Mouse (Mus musculus): ENCODE measurements around the gene Lrig1. TPM values are rescaled to one million over a fixed set of nuclear protein-coding genes. Genes with fewer than 3 reads are reported as not detected.
A peak's percentile ranks its signal among the peaks of the same experiment; 100 is the strongest.

Gene Lrig1
- polyA plus RNA-seq, 1 experiment from 2014 or later: 7.7 TPM

DNA sequence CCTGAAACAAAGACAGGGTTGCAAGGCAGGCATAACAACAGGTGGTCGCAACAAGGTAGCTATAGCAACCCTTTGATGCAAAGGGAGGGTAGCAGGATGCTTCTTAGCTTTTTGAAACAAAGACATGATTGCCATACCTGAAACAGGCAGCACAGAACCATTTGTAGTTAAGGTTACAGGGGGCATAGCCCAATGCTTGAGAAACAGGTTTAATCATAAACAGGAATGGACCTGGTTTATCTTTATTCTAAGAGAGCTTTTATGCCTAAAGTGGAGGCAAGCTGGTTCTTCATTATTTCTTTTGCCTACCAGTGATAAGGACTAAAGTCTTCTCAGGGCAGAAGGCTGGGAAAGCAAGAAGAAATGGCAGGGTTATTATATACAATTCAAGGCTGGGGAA is 50.3 kb downstream of the Lrig1 start:
- 89% methylated on average over 1 of the region's 1 CpGs for WGBS
- Histone ChIP-seq H3K9me3 (replicated peaks; ENCODE audit: control insufficient read depth, low read length) (no peaks in the 10 kb centered on the region), H3K36me3 (ENCODE audit: control insufficient read depth, insufficient read depth) (no peaks in the 10 kb centered on the region), H3K4me3 (ENCODE audit: low read length) (no peak overlapping the region), H3K4me1 (ENCODE audit: control insufficient read depth, insufficient read depth, low read length) (peaks cover 45% of the 10 kb centered on the region), H3K27ac (ENCODE audit: low read length) (no peak overlapping the region), H3K4me2 (ENCODE audit: low read depth, low read length) (no peak overlapping the region), H3K9ac (ENCODE audit: low read length) (no peak overlapping the region), H3K27me3 (ENCODE audit: control insufficient read depth, insufficient read depth, low read length) (no peaks in the 10 kb centered on the region)
- no peak for ATAC-seq (replicated peaks; ENCODE audit: extremely low read depth, insufficient read depth, low FRiP score)

DNA sequence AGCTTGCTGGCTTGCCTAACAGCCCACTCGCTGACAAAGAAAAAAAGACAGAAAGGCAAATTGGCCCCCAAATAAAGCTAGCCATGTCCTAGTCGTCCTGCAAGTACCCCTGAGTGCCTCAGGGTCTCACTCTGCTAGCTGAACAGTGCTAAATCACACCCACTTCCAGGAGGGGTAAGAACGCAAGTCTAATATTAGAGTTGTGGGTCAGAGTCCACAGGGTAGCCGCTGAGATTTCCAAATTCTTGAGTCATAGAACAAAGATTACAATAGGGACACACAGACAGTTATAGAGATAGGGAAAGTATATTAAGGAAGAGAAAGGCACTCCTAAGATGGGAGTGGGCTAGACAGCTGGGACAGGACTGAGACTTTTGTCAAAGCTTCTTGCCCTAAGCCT is 51.5 kb downstream of the Lrig1 start:
- ATAC-seq (replicated peaks; ENCODE audit: extremely low read depth, insufficient read depth, low FRiP score): 0 out of 2 replicates have a peak, but pooled peaks have one; percentile 4
- H3K9ac ChIP-seq (ENCODE audit: low read length): peak overlapping the region; percentile 23; the same call in 1 of the 2 replicates
- H3K36me3 ChIP-seq (ENCODE audit: control insufficient read depth, insufficient read depth): no peaks in the 10 kb centered on the region

GRCm38 (mm10) chr6:94647574-94648430 is 52.2 kb downstream of the Lrig1 start:
- Histone ChIP-seq H3K9ac (ENCODE audit: low read length) (peak overlapping the region; percentile 33), H3K4me2 (ENCODE audit: low read depth, low read length) (peak overlapping the region; percentile 37), H3K27me3 (ENCODE audit: control insufficient read depth, insufficient read depth, low read length) (no peaks in the 10 kb centered on the region), H3K9me3 (replicated peaks; ENCODE audit: control insufficient read depth, low read length) (no peaks in the 10 kb centered on the region), H3K4me3 (ENCODE audit: low read length) (no peak overlapping the region), H3K36me3 (ENCODE audit: control insufficient read depth, insufficient read depth) (no peaks in the 10 kb centered on the region), H3K27ac (ENCODE audit: low read length) (peak overlapping the region; percentile 88), H3K4me1 (ENCODE audit: control insufficient read depth, insufficient read depth, low read length) (peaks cover 46% of the 10 kb centered on the region)
- peak; percentile 89 for ATAC-seq (replicated peaks; ENCODE audit: extremely low read depth, insufficient read depth, low FRiP score)
- 16% methylated on average over 10 of the region's 10 CpGs for WGBS

More for the DNA sequence above, 51.5 kb downstream of the Lrig1 start:
- H3K4me3 ChIP-seq (ENCODE audit: low read length): no peak overlapping the region
- H3K9me3 ChIP-seq (replicated peaks; ENCODE audit: control insufficient read depth, low read length): no peaks in the 10 kb centered on the region
- H3K27ac ChIP-seq (ENCODE audit: low read length): peak overlapping the region; percentile 88
- H3K4me2 ChIP-seq (ENCODE audit: low read depth, low read length): peak overlapping the region; percentile 37; the same call in 1 of the 2 replicates
- H3K27me3 ChIP-seq (ENCODE audit: control insufficient read depth, insufficient read depth, low read length): no peaks in the 10 kb centered on the region
- 29% methylated on average over 4 of the region's 4 CpGs for WGBS
- H3K4me1 ChIP-seq (ENCODE audit: control insufficient read depth, insufficient read depth, low read length): peaks cover 46% of the 10 kb centered on the region

DNA sequence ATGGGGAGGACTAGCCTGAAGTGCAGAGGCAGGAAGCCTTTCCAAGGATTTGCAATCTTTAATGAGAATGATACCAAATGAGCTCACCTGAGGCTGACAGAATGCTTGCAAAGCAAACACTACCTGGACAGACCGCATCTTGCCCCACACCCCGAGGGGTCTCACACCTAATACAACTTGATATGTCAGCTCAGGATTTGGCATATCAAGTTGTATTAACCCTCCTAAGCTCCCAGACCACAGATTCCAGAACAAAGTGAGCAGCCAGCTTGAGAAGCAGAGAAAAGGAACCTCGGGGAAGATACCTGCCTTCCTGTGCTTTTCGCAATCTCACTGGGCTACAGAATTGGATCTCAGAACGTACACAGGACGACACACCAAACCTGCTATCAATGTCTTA is 53.1 kb downstream of the Lrig1 start:
- H3K4me2 ChIP-seq (ENCODE audit: low read depth, low read length): no peak overlapping the region
- no peaks in the 10 kb centered on the region for H3K36me3 ChIP-seq (ENCODE audit: control insufficient read depth, insufficient read depth)
- H3K9me3 ChIP-seq (replicated peaks; ENCODE audit: control insufficient read depth, low read length): no peaks in the 10 kb centered on the region
- H3K9ac ChIP-seq (ENCODE audit: low read length): peak overlapping the region; percentile 30; the same call in 1 of the 2 replicates
- H3K4me1 ChIP-seq (ENCODE audit: control insufficient read depth, insufficient read depth, low read length): peaks cover 46% of the 10 kb centered on the region
- 71% methylated on average over 6 of the region's 6 CpGs for WGBS
- H3K27ac ChIP-seq (ENCODE audit: low read length): peak overlapping the region; percentile 88
- H3K27me3 ChIP-seq (ENCODE audit: control insufficient read depth, insufficient read depth, low read length): no peaks in the 10 kb centered on the region
- no peak for ATAC-seq (replicated peaks; ENCODE audit: extremely low read depth, insufficient read depth, low FRiP score)
- H3K4me3 ChIP-seq (ENCODE audit: low read length): no peak overlapping the region

GRCm38 (mm10) chr6:94646274-94646863 is 53.6 kb downstream of the Lrig1 start:
- no peaks in the 10 kb centered on the region for H3K36me3 ChIP-seq (ENCODE audit: control insufficient read depth, insufficient read depth)
- H3K4me1 ChIP-seq (ENCODE audit: control insufficient read depth, insufficient read depth, low read length): peaks cover 46% of the 10 kb centered on the region
- no peaks in the 10 kb centered on the region for H3K27me3 ChIP-seq (ENCODE audit: control insufficient read depth, insufficient read depth, low read length)
- ATAC-seq (replicated peaks; ENCODE audit: extremely low read depth, insufficient read depth, low FRiP score): no peak
- no peak overlapping the region for H3K4me3 ChIP-seq (ENCODE audit: low read length)
- H3K27ac ChIP-seq (ENCODE audit: low read length): peak overlapping the region; percentile 88
- 53% methylated on average over 6 of the region's 6 CpGs for WGBS
- H3K9me3 ChIP-seq (replicated peaks; ENCODE audit: control insufficient read depth, low read length): no peaks in the 10 kb centered on the region
- peak overlapping the region; percentile 30; the same call in 1 of the 2 replicates for H3K9ac ChIP-seq (ENCODE audit: low read length)
- no peak overlapping the region for H3K4me2 ChIP-seq (ENCODE audit: low read depth, low read length)

- Histone ChIP-seq H3K4me1 (ENCODE audit: control insufficient read depth, insufficient read depth, low read length) (peaks cover 47% of the 10 kb centered on the region), H3K27ac (ENCODE audit: low read length) (peak overlapping the region; percentile 14; the same call in 1 of the 2 replicates), H3K9ac (ENCODE audit: low read length) (no peak overlapping the region), H3K4me3 (ENCODE audit: low read length) (no peak overlapping the region), H3K4me2 (ENCODE audit: low read depth, low read length) (no peak overlapping the region), H3K9me3 (replicated peaks; ENCODE audit: control insufficient read depth, low read length) (no peaks in the 10 kb centered on the region), H3K36me3 (ENCODE audit: control insufficient read depth, insufficient read depth) (no peaks in the 10 kb centered on the region), H3K27me3 (ENCODE audit: control insufficient read depth, insufficient read depth, low read length) (no peaks in the 10 kb centered on the region)
- 26% methylated on average over 4 of the region's 4 CpGs for WGBS
- no peak for ATAC-seq (replicated peaks; ENCODE audit: extremely low read depth, insufficient read depth, low FRiP score)
These were observed 54.2 kb downstream of the Lrig1 start for GRCm38 (mm10) chr6:94645723-94646122.

GRCm38 (mm10) chr6:94644641-94645040 is 55.3 kb downstream of the Lrig1 start:
- no peak overlapping the region; the same call in 1 of the 2 replicates for H3K27ac ChIP-seq (ENCODE audit: low read length)
- no peaks in the 10 kb centered on the region for H3K27me3 ChIP-seq (ENCODE audit: control insufficient read depth, insufficient read depth, low read length)
- H3K4me3 ChIP-seq (ENCODE audit: low read length): no peak overlapping the region
- no peaks in the 10 kb centered on the region for H3K9me3 ChIP-seq (replicated peaks; ENCODE audit: control insufficient read depth, low read length)
- no peaks in the 10 kb centered on the region for H3K36me3 ChIP-seq (ENCODE audit: control insufficient read depth, insufficient read depth)
- WGBS: 49% methylated on average over 3 of the region's 3 CpGs
- H3K4me2 ChIP-seq (ENCODE audit: low read depth, low read length): no peak overlapping the region
- no peak overlapping the region for H3K9ac ChIP-seq (ENCODE audit: low read length)
- ATAC-seq (replicated peaks; ENCODE audit: extremely low read depth, insufficient read depth, low FRiP score): no peak
- peaks cover 48% of the 10 kb centered on the region for H3K4me1 ChIP-seq (ENCODE audit: control insufficient read depth, insufficient read depth, low read length)

DNA sequence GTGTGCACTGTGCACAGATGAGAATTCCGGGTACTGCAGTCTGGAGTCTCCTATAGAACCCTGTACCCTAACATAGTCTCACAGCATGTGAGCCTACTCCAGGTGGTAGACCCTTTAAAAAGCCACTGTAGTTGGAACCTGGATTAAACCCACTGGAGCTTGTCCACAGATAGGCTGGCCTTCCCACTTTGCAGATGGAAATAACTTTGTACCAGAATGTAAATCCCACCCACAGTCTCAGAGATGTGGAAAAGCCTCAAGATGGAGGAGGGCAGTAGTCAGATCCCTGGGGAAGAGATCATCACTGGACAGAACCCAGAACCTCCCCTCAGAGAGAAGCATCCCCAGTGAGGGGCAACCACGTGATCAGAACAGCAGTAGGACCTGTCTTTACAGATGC is 56.0 kb downstream of the Lrig1 start:
- Histone ChIP-seq H3K36me3 (ENCODE audit: control insufficient read depth, insufficient read depth) (no peaks in the 10 kb centered on the region), H3K9me3 (replicated peaks; ENCODE audit: control insufficient read depth, low read length) (no peaks in the 10 kb centered on the region), H3K4me1 (ENCODE audit: control insufficient read depth, insufficient read depth, low read length) (peaks cover 45% of the 10 kb centered on the region), H3K4me3 (ENCODE audit: low read length) (no peak overlapping the region), H3K4me2 (ENCODE audit: low read depth, low read length) (no peak overlapping the region), H3K9ac (ENCODE audit: low read length) (no peak overlapping the region), H3K27me3 (ENCODE audit: control insufficient read depth, insufficient read depth, low read length) (no peaks in the 10 kb centered on the region), H3K27ac (ENCODE audit: low read length) (no peak overlapping the region)
- WGBS: 72% methylated on average over 2 of the region's 2 CpGs
- ATAC-seq (replicated peaks; ENCODE audit: extremely low read depth, insufficient read depth, low FRiP score): no peak

GRCm38 (mm10) chr6:94642048-94642447 is 57.9 kb downstream of the Lrig1 start:
- H3K27me3 ChIP-seq (ENCODE audit: control insufficient read depth, insufficient read depth, low read length): no peaks in the 10 kb centered on the region
- H3K9me3 ChIP-seq (replicated peaks; ENCODE audit: control insufficient read depth, low read length): no peaks in the 10 kb centered on the region
- no peak overlapping the region for H3K27ac ChIP-seq (ENCODE audit: low read length)
- WGBS: 67% methylated on average over 1 of the region's 1 CpGs
- no peak for ATAC-seq (replicated peaks; ENCODE audit: extremely low read depth, insufficient read depth, low FRiP score)
- no peak overlapping the region for H3K9ac ChIP-seq (ENCODE audit: low read length)
- H3K4me3 ChIP-seq (ENCODE audit: low read length): no peak overlapping the region
- no peaks in the 10 kb centered on the region for H3K36me3 ChIP-seq (ENCODE audit: control insufficient read depth, insufficient read depth)
- peaks cover 36% of the 10 kb centered on the region for H3K4me1 ChIP-seq (ENCODE audit: control insufficient read depth, insufficient read depth, low read length)
- no peak overlapping the region for H3K4me2 ChIP-seq (ENCODE audit: low read depth, low read length)

All from heart, embryonic 16.5 days (tissue).